Mouse (Mus musculus): ENCODE results near the gene Chil6.
A peak's percentile ranks its signal among the peaks of the same experiment; 100 is the strongest.

The Chil6 gene

GRCm38 (mm10) chr3:106406082-106406481 lies at the start of gene Chil6:
TSS of gene Chil6 (minus strand) at chr3:106406182.
- no peak for DNase-seq (ENCODE audit: low spot score in 2 of 2)

GRCm38 (mm10) chr3:106452616-106453015 lies 46.6 kb upstream of the Chil6 start:
- no peak for DNase-seq (ENCODE audit: low spot score in 2 of 2)

- DNase-seq (ENCODE audit: low spot score in 2 of 2) = no peak
Measured at GRCm38 (mm10) chr3:106449567-106449966, 43.6 kb upstream of the Chil6 start.

GRCm38 (mm10) chr3:106448995-106449394 lies 43.0 kb upstream of the Chil6 start:
- no peak for DNase-seq (ENCODE audit: low spot score in 2 of 2)

GRCm38 (mm10) chr3:106448571-106448970 lies 42.6 kb upstream of the Chil6 start:
- DNase-seq (ENCODE audit: low spot score in 2 of 2) = peak in 1 of 2 experiments; percentile 6
